Mouse (Mus musculus) cerebellum, adult 11-12 months (tissue): ENCODE data around the gene Syf2.

Source experiments
- DNase-seq: peaks from one replicate; pipeline ENCODE4 v3.0.0; 2022

Gene Syf2

GRCm38 (mm10) chr4:134978930-134979329, 48.2 kb downstream of the Syf2 start:
- DNase-seq: no peak

DNA sequence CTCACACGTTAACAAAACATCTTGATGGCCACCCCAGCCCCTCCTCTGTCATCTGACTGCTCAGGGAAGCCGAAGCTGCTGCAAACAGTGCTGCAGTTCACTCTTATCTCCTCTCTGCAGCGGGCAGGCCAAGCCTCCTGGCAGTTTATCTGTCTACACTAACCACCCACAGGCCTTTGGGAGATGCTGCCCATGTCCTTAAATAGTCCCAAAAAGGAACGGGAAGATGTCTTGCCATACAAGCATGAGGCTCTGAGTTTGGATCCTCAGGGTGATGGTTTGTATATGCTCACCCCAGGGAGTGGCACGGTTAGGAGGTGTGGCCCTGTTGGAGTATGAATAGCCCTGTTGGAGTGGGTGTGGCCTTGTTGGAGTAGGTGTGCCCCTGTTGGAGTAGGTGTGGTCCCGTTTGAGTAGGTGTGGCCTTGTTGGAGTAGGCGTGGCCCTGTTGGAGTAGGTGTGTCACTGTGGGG, 51.3 kb downstream of the Syf2 start:
- no peak for DNase-seq

DNA sequence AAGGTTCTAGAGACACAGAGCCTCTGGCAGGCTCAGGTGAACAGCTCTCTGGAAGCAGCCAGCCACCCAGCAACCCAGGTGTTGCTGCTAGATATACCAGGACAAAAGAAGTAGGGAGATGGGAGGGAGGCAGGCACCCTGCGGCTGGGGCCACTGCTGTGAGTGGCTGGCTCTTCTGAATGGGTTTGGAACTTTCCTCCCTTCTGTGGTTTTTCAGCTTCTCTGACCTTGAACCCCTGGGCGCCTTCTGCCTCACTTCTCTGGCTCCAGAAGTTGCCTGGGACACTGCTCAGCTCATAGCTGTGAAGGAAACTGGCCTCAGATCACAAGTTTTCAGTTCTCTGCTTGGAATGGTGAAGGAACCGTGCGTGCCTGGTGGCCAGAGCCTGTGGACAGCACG, 52.4 kb downstream of the Syf2 start:
- no peak for DNase-seq

DNA sequence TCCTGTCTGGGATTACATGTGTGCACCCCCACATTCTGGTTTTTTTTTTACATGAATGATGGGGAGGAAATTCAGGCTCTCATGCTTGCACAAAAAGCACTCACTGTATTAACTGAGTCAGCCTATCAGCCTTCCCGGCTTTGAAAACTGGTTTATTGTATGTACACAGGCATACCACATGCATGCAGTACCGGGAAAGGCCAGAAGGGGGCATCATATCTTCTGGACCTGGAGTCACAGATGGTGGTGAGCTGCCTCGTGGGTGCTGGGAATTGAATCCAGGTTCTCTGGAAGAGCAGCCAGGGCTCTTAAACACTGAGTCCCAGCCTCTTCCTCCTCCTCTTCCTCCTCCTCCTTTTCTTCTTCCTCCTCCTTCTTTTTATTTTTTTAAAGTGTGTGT, 53.9 kb downstream of the Syf2 start:
- no peak for DNase-seq

DNA sequence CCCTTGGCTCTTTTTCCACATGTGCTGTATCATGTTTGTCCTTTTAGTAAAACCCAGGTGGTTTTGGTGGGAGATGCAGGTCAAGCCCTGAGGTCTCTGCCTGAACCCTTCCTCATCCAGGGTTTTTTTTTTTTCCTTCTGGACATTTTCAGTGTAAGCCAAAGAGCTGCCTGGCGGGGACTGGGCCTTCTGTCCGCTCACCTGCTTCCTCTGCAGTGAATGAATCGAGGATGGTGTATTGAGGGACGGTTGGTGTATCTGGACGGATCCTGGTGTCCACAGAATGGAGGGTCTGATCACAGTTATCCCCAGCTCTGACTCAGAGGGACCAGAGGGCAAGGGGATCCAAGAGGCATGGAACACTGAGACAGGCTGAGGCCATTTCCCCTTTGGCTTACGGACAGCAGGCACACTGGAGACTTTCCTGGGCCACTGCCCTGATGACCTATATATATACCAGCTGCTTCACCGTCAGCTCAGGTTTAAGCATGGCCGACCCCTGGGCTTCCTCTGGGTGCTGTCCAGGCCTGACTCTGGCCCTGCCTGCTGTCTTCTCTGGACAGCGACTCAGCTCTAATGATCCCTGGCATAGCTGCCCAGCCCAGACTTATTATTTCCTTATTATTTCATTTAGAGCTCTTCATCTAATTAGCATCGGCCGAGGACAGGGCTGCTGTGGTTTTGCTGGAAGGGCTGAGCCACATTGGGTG, 55.1 kb downstream of the Syf2 start:
- DNase-seq: peak; percentile 49

DNA sequence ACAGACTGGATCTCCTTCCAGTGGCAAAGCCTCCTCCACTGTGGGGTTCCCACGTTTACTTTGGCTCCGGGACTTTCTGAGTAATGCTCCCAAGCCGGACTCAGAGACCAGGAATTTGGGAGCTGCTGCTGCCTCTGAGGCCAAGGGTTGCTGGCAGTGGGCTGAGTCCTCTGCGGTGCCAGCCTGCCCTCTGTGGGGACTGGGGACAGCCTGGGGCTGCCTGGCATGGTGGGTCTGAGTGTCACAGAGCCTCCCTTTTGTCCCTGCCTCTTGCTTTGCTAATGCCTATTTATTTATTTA, 55.6 kb downstream of the Syf2 start:
- no peak for DNase-seq

GRCm38 (mm10) chr4:134986963-134987362, 56.3 kb downstream of the Syf2 start:
- no peak for DNase-seq
